Mouse (Mus musculus): ENCODE measurements around the gene Yy1.

DNA sequence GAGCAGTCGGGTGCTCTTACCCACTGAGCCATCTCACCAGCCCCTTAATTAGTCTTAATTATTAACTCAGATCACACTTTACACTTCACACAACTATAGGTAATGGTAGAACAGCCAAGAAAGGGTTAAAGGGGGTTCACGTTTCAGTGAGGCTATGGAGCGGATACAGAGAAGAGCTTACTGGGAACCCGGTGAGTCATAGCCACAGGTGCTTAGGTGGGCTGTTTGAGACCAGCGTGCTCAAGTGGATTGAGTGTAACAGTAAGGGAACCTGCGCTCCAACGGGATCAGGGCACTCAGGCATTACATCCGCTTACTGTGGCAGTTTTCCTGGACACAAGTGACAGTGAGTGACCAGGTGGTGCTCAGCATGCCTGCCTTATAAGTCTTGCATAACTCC, 30.3 kb downstream of the Yy1 start:
- TF ChIP-seq CTCF (IDR thresholded peaks at IDR 0.05; ENCODE audit: control insufficient read depth, insufficient read depth, insufficient read length) (no peak), MYOD1 (IDR thresholded peaks at IDR 0.05; ENCODE audit: control insufficient read depth, insufficient read length, low read depth) (no peak), MYOG (IDR thresholded peaks at IDR 0.05; ENCODE audit: control insufficient read depth, extremely low read depth, insufficient read length) (no peak), MAX (IDR thresholded peaks at IDR 0.05) (no peak)

Data from C2C12 (cell line).